Mouse (Mus musculus) CH12.LX (cell line): ENCODE measurements at regions not wholly inside any gene's neighbourhood (a gene's known extent, or its start where the extent isn't known, plus 50 kb on each side); places are given as distances from the start of the nearest gene placed in this dataset.

Source experiments
- DNase-seq: peaks from one replicate; pipeline ENCODE4 v3.0.0-alpha.2; 2013; ENCODE audit errors: extremely low read depth
- H3K27ac ChIP-seq: 2 replicates; pipeline ENCODE4 v1.5.1; 2012; ENCODE audit warnings: low read depth, mild to moderate bottlenecking, control low read depth, moderate library complexity; ENCODE audit not compliant: insufficient read depth
- H3K27me3 ChIP-seq: replicated peaks from 2 replicates; pipeline ENCODE3; 2012; ENCODE audit warnings: inconsistent platforms
- H3K36me3 ChIP-seq, 2 experiments: replicated peaks in 1 of 2; 2 replicates each; pipeline versions ENCODE3 to v1.6.1; 2012; ENCODE audit warnings: inconsistent platforms in 1 of 2, low read length in 1 of 2, mild to moderate bottlenecking in 1 of 2, mixed read lengths in 1 of 2, moderate library complexity in 1 of 2; ENCODE audit not compliant: control insufficient read depth in 1 of 2, insufficient read depth in 1 of 2
- H3K4me1 ChIP-seq, 2 experiments: 2 replicates each; pipeline ENCODE4 v1.6.1; 2012; ENCODE audit warnings: inconsistent platforms in 1 of 2, moderate library complexity in 1 of 2; ENCODE audit not compliant: insufficient read depth in 2 of 2, control insufficient read depth in 1 of 2
- H3K4me2 ChIP-seq: 2 replicates; pipeline ENCODE4 v1.6.1; 2012; ENCODE audit warnings: low read depth, mild to moderate bottlenecking, control low read depth; ENCODE audit not compliant: poor library complexity, insufficient read depth, severe bottlenecking
- H3K4me3 ChIP-seq, 3 experiments: fragments of 150-350 bp in 1 of 3; sonication (generic) in 1 of 3; replicated peaks in 1 of 3; 2 replicates each; pipeline versions ENCODE3 to v1.5.1; 2011 to 2012; ENCODE audit warnings: low read depth in 2 of 3, low read length in 2 of 3, mild to moderate bottlenecking in 2 of 3, moderate library complexity in 2 of 3, control low read depth in 1 of 3, improper control_type of control experiment in 1 of 3, inconsistent platforms in 1 of 3, mixed read lengths in 1 of 3; ENCODE audit not compliant: poor library complexity in 1 of 3
- H3K79me2 ChIP-seq: replicated peaks from 2 replicates; pipeline ENCODE4 v1.6.1; 2012; ENCODE audit warnings: mild to moderate bottlenecking, moderate library complexity; ENCODE audit not compliant: control insufficient read depth, poor library complexity, insufficient read depth, severe bottlenecking; ENCODE audit errors: extremely low read depth
- H3K9ac ChIP-seq: 2 replicates; pipeline ENCODE4 v1.6.1; 2012; ENCODE audit warnings: low read depth, mild to moderate bottlenecking, control low read depth, moderate library complexity; ENCODE audit not compliant: insufficient read depth
- H3K9me3 ChIP-seq: replicated peaks from 2 replicates; pipeline ENCODE3; 2012; ENCODE audit warnings: low read length, inconsistent platforms, mixed read lengths
- BHLHE40 ChIP-seq: IDR thresholded peaks from 2 replicates; pipeline ENCODE4 v1.6.1; 2011; ENCODE audit warnings: mild to moderate bottlenecking, low read depth, low read length, improper control_type of control experiment
- CHD1 ChIP-seq: IDR thresholded peaks from 2 replicates; pipeline ENCODE4 v1.6.1; 2012; ENCODE audit warnings: low read depth, low read length, improper control_type of control experiment, inconsistent platforms
- CHD2 ChIP-seq: IDR thresholded peaks from 2 replicates; pipeline ENCODE4 v1.6.1; 2011; ENCODE audit warnings: low read length, improper control_type of control experiment
- CTCF ChIP-seq, 2 experiments: IDR thresholded peaks in 1 of 2; conservative IDR thresholded peaks in 1 of 2; 2 replicates each; pipeline ENCODE4 v1.5.1; 2011 to 2012; ENCODE audit warnings: low read depth in 2 of 2, low read length in 2 of 2, improper control_type of control experiment in 1 of 2, inconsistent platforms in 1 of 2, mild to moderate bottlenecking in 1 of 2, moderate library complexity in 1 of 2
- E2F4 ChIP-seq: IDR thresholded peaks from 2 replicates; pipeline ENCODE4 v1.6.1; 2011; ENCODE audit warnings: low read depth, low read length, improper control_type of control experiment; ENCODE audit not compliant: insufficient replicate concordance
- EP300 ChIP-seq: IDR thresholded peaks from 2 replicates; pipeline ENCODE4 v1.6.1; 2011; ENCODE audit warnings: low read length, improper control_type of control experiment
- GABPA ChIP-seq: IDR thresholded peaks from 2 replicates; pipeline ENCODE4 v1.6.1; 2012; ENCODE audit warnings: low read depth, low read length, improper control_type of control experiment, inconsistent platforms; ENCODE audit not compliant: insufficient replicate concordance
- KAT2A ChIP-seq: IDR thresholded peaks from 2 replicates; pipeline ENCODE4 v1.6.1; 2012; ENCODE audit warnings: low read length, improper control_type of control experiment, inconsistent platforms; ENCODE audit not compliant: insufficient replicate concordance
- MAX ChIP-seq: IDR thresholded peaks from 2 replicates; pipeline ENCODE4 v1.6.1; 2011; ENCODE audit warnings: low read length, improper control_type of control experiment
- MAZ ChIP-seq: IDR thresholded peaks from 2 replicates; pipeline ENCODE4 v1.6.1; 2012; ENCODE audit warnings: low read depth, mild to moderate bottlenecking, inconsistent platforms, low read length, improper control_type of control experiment, moderate library complexity
- MEF2A ChIP-seq: IDR thresholded peaks from 2 replicates; pipeline ENCODE4 v1.6.1; 2014; ENCODE audit warnings: low read depth, mild to moderate bottlenecking, inconsistent platforms, low read length, improper control_type of control experiment, borderline replicate concordance
- MXI1 ChIP-seq: IDR thresholded peaks from 2 replicates; pipeline ENCODE4 v1.6.1; 2011; ENCODE audit warnings: mild to moderate bottlenecking, low read depth, low read length, improper control_type of control experiment
- PAX5 ChIP-seq: IDR thresholded peaks from 2 replicates; pipeline ENCODE4 v1.6.1; 2012; ENCODE audit warnings: low read length, inconsistent platforms, mixed read lengths
- POLR2A ChIP-seq: IDR thresholded peaks from 2 replicates; pipeline ENCODE4 v1.6.1; 2011; ENCODE audit warnings: low read depth, mild to moderate bottlenecking, improper control_type of control experiment, low read length
- POLR2AphosphoS2 ChIP-seq: IDR thresholded peaks from 2 replicates; pipeline ENCODE4 v1.6.1; 2011; ENCODE audit warnings: low read depth, low read length, improper control_type of control experiment
- RAD21 ChIP-seq: IDR thresholded peaks from 2 replicates; pipeline ENCODE4 v1.6.1; 2011; ENCODE audit warnings: low read depth, mild to moderate bottlenecking, low read length, improper control_type of control experiment, moderate library complexity
- SIN3A ChIP-seq: IDR thresholded peaks from 2 replicates; pipeline ENCODE4 v1.6.1; 2012; ENCODE audit warnings: low read length, improper control_type of control experiment, inconsistent platforms
- TCF12 ChIP-seq: IDR thresholded peaks from 2 replicates; pipeline ENCODE4 v1.6.1; 2014; ENCODE audit warnings: low read depth, mild to moderate bottlenecking, inconsistent platforms, low read length, improper control_type of control experiment
- UBTF ChIP-seq: IDR thresholded peaks from 2 replicates; pipeline ENCODE4 v1.6.1; 2012; ENCODE audit warnings: low read depth, mild to moderate bottlenecking, inconsistent platforms, low read length, improper control_type of control experiment, moderate library complexity
- USF2 ChIP-seq: conservative IDR thresholded peaks from 2 replicates; pipeline ENCODE4 v1.6.1; 2011; ENCODE audit warnings: low read depth, low read length, improper control_type of control experiment
- ZC3H11A ChIP-seq: IDR thresholded peaks from 2 replicates; pipeline ENCODE4 v1.6.1; 2012; ENCODE audit warnings: low read depth, mild to moderate bottlenecking, inconsistent platforms, low read length, improper control_type of control experiment
- ZKSCAN1 ChIP-seq: IDR thresholded peaks from 2 replicates; pipeline ENCODE4 v1.6.1; 2012; ENCODE audit warnings: low read depth, inconsistent platforms, low read length, improper control_type of control experiment, borderline replicate concordance
- dilution Hi-C: fragments of 300-500 bp; cut with MboI; formaldehyde crosslinking; loops from 2 replicates; pipeline ENCODE4 v1.14.3; 2020; ENCODE audit warnings: low sequenced_read_pairs; ENCODE audit not compliant: extremely low pct_unique_long_range_greater_than_20kb, extremely low pct_ligation_motif_present
- in situ Hi-C: fragments of 300-500 bp; cut with MboI; formaldehyde crosslinking; loops from 3 replicates; pipeline ENCODE4 v1.14.3; 2019; ENCODE audit warnings: low sequenced_read_pairs, low pct_ligation_motif_present, low pct_unique_long_range_greater_than_20kb, mixed read lengths

GRCm38 (mm10) chr16:76725991-76726390 is 287.5 kb upstream of the Usp25 start:
- Histone ChIP-seq H3K4me1 (no peaks in the 10 kb centered on the region), H3K4me3 (no peak overlapping the region), H3K79me2 (no peaks in the 10 kb centered on the region), H3K36me3 (no peaks in the 10 kb centered on the region), H3K27ac (no peak overlapping the region), H3K27me3 (no peaks in the 10 kb centered on the region), H3K4me2 (no peak overlapping the region), H3K9ac (no peak overlapping the region), H3K9me3 (peaks cover 73% of the 10 kb centered on the region)
- dilution Hi-C loops = no loop called here
- TF ChIP-seq CHD1 (no peak), POLR2A (no peak), E2F4 (no peak), BHLHE40 (no peak), MAZ (no peak), PAX5 (no peak), TCF12 (no peak), ZKSCAN1 (no peak)
- no peak for DNase-seq
- in situ Hi-C loops = no loop called here

GRCm38 (mm10) chr16:76725271-76725670 is 288.2 kb upstream of the Usp25 start:
- no peak overlapping the region for H3K27ac ChIP-seq
- in situ Hi-C loops = no loop called here
- dilution Hi-C loops = no loop called here
- H3K79me2 ChIP-seq = no peaks in the 10 kb centered on the region
- H3K9me3 ChIP-seq = peaks cover 75% of the 10 kb centered on the region
- no peak overlapping the region for H3K4me3 ChIP-seq
- H3K9ac ChIP-seq = no peak overlapping the region
- no peaks in the 10 kb centered on the region for H3K36me3 ChIP-seq
- H3K4me1 ChIP-seq = no peaks in the 10 kb centered on the region
- H3K4me2 ChIP-seq = no peak overlapping the region
- TF ChIP-seq POLR2AphosphoS2 = no peak
- no peak for TF ChIP-seq MEF2A
- TF ChIP-seq GABPA = no peak
- TF ChIP-seq MAZ = no peak
- no peak for TF ChIP-seq CHD2
- no peak for TF ChIP-seq USF2
- no peak for TF ChIP-seq CTCF (conservative IDR thresholded peaks at IDR 0.05 in 1 of 2, IDR thresholded peaks at IDR 0.05 in 1 of 2; ENCODE audit: low read depth in 2 of 2, low read length in 2 of 2)
- TF ChIP-seq MAX = no peak
- TF ChIP-seq MXI1 = no peak
- TF ChIP-seq RAD21 = no peak
- no peak for TF ChIP-seq EP300
- no peak for TF ChIP-seq KAT2A
- TF ChIP-seq UBTF = no peak
- TF ChIP-seq CHD1 = no peak
- no peak for TF ChIP-seq ZC3H11A
- TF ChIP-seq TCF12 = no peak
- TF ChIP-seq SIN3A = no peak
- DNase-seq = no peak
- H3K27me3 ChIP-seq = no peaks in the 10 kb centered on the region
